Mouse (Mus musculus) lung, postnatal 0 days (tissue): Measurements from ENCODE around the gene Ugt2b36. TPM values are rescaled to one million over a fixed set of nuclear protein-coding genes. Genes with fewer than 3 reads are reported as not detected.
"Not testable (repeated sequence)": the region's sequence is repeated elsewhere in the genome, so short reads cannot be mapped to it uniquely, and the experiment has no call there.

Source experiments
- ATAC-seq: fragments of 200-750 bp; cut with Nextera tagmentation; 2 replicates; pipeline ENCODE4 v1.8.0; 2017; ENCODE audit warnings: moderate library complexity
- DNase-seq: peaks from one replicate; pipeline ENCODE4 v3.0.0-alpha.2; 2016; ENCODE audit warnings: low spot score
- H3K27ac ChIP-seq: fragments of 300-500 bp; sonication (generic); 2 replicates; pipeline ENCODE4 v1.5.1; 2014; ENCODE audit warnings: antibody characterized with exemption, mild to moderate bottlenecking, low read length, mixed read lengths
- H3K27me3 ChIP-seq: fragments of 300-500 bp; sonication (generic); replicated peaks from 2 replicates; pipeline ENCODE4 v1.6.1; 2014; ENCODE audit warnings: low read length, mixed read lengths; ENCODE audit not compliant: insufficient read depth
- H3K36me3 ChIP-seq: fragments of 300-500 bp; sonication (generic); 2 replicates; pipeline ENCODE4 v1.6.1; 2014; ENCODE audit warnings: low read length, mixed read lengths; ENCODE audit not compliant: insufficient read depth
- H3K4me1 ChIP-seq: fragments of 300-500 bp; sonication (generic); 2 replicates; pipeline ENCODE4 v1.6.1; 2014; ENCODE audit warnings: antibody characterized with exemption, low read depth, low read length, mixed read lengths; ENCODE audit not compliant: insufficient read depth
- H3K4me2 ChIP-seq: fragments of 300-500 bp; sonication (generic); replicated peaks from 2 replicates; pipeline ENCODE4 v1.6.1; 2014; ENCODE audit warnings: low read depth, mild to moderate bottlenecking, low read length, moderate library complexity, mixed read lengths
- H3K4me3 ChIP-seq: fragments of 300-500 bp; sonication (generic); 2 replicates; pipeline ENCODE4 v1.5.1; 2014; ENCODE audit warnings: low read depth, low read length
- H3K9ac ChIP-seq: fragments of 300-500 bp; sonication (generic); replicated peaks from 2 replicates; pipeline ENCODE4 v1.6.1; 2014; ENCODE audit warnings: low read depth, mild to moderate bottlenecking
- H3K9me3 ChIP-seq: fragments of 300-500 bp; sonication (generic); 2 replicates; pipeline ENCODE4 v1.6.1; 2016; ENCODE audit warnings: low read length, mixed read lengths
- CTCF ChIP-seq: IDR thresholded peaks from 2 replicates; pipeline ENCODE4 v1.5.1; 2016; ENCODE audit warnings: antibody characterized with exemption, mild to moderate bottlenecking
- EP300 ChIP-seq: IDR thresholded peaks from 2 replicates; pipeline ENCODE4 v1.6.1; 2016; ENCODE audit warnings: antibody characterized with exemption, mild to moderate bottlenecking, control low read depth
- WGBS: fragments of 180-500 bp; shearing (Covaris S2); extraction: QIAGEN DNeasy Blood & Tissue Kit; methylation state at CpG from one replicate; pipeline ENCODE4 v1.1.7; 2014; 5-methylcytosine and 5-hydroxymethylcytosine counted together
- polyA plus RNA-seq: library from polyadenylated mRNA; unstranded; fragments of >200 nt; fragmentation: Nextera tagmentation; extraction: Ambion mirVana; gene quantifications from 2 replicates; pipeline ENCODE4 v1.2.1, GENCODE M21; 2015

The Ugt2b36 gene
- polyA plus RNA-seq, result not detected in 2 replicates

DNA sequence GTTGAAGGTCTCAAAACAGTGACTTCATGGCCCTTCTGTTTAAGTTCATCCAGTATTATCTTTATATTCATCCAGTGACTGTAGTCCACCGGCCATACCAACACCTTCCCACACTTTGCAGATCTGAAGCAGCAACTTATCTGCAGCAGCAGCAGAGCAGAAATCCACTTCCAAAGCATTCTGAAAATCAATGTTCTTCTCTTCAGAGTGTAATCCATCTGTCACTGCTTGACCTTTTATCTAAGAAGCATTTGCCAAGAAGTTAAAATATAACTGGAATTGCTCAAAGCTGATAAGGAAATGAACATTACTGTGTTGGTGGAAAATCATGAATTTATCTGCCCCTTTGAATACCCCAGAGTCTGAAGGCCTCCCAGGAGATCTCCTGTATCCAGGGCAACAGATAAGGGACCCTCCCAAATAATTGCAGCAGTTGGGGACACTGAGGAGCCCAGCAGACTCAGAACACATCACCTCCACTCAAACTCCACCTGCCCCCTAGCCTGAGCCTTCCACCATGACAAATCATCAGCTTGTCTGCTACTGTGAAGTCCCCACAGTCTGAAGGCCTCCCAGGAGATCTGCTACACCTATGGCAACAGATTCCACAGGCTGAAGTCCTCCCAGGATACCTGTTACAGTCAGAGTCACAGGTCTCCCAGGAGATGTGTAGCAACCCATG lies at the start of gene Ugt2b36:
Ugt2b36 (minus strand) TSS at position 210 of the 682 bp plus-strand sequence.
- WGBS, result 37% methylated on average over 1 of the region's 1 CpGs

DNA sequence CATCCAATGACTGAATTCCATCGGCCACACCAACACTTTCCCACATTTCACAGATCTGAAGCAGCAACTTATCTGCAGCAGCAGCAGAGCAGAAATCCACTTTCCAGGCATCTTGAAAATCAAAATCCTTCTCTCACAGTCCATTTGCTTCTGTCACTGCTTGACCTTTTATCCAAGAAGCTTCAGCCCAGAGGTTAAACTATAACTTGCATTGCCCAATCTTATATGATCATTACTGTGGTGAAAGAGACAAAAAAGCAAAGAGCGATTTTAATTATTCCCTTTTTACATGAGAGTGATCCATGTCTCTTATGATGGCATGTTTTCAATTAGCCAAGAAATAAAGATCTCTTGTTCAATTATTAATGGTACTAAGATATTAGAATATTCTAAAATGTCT lies 47.8 kb upstream of the Ugt2b36 start, which contains the start of gene Ugt2b5:
Ugt2b5 (minus strand) TSS at position 123 of the 400 bp plus-strand sequence.
- not testable (repeated sequence) for DNase-seq, H3K9me3 ChIP-seq, ATAC-seq, H3K4me3 ChIP-seq, H3K27ac ChIP-seq, H3K4me1 ChIP-seq, H3K36me3 ChIP-seq, H3K4me2 ChIP-seq, H3K9ac ChIP-seq, H3K27me3 ChIP-seq
- WGBS, result 84% methylated on average over 1 of the region's 2 CpGs

More for the DNA sequence above, at the start of gene Ugt2b36:
- ATAC-seq (no peak), DNase-seq (no peak)
- TF ChIP-seq EP300, result no peak
- no peak for TF ChIP-seq CTCF
- Histone ChIP-seq H3K4me3 (no peak within 1 kb of the TSS), H3K4me1 (no peaks in the 10 kb centered on the region), H3K9ac (no peak within 1 kb of the TSS), H3K27ac (no peak within 1 kb of the TSS), H3K4me2 (no peak within 1 kb of the TSS), H3K36me3 (no peaks in the 10 kb centered on the region), H3K9me3 (no peaks in the 10 kb centered on the region), H3K27me3 (no peaks in the 10 kb centered on the region)

DNA sequence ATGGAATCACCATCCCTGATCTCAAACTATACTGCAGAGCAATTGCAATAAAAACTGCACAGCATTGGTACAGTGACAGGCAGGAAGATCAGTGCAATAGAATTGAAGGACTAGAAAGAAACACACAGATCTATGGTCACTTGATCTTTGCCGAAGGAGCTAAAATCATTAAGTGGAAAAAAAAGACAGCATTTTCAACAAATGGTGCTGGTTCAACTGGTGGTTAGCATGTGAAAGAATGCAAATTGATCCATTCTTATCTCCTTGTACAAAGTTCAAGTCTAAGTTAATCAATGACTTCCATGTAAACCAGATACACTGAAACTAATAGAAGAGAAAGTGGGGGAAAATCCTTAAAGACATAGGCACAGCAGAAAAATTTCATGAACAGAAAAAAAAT lies 11.3 kb upstream of the Ugt2b36 start:
- not testable (repeated sequence) for H3K27me3 ChIP-seq, H3K4me1 ChIP-seq, DNase-seq, H3K4me3 ChIP-seq, ATAC-seq, H3K9me3 ChIP-seq, H3K4me2 ChIP-seq, H3K27ac ChIP-seq, H3K36me3 ChIP-seq, H3K9ac ChIP-seq
- WGBS, result 68% methylated on average over 1 of the region's 1 CpGs

DNA sequence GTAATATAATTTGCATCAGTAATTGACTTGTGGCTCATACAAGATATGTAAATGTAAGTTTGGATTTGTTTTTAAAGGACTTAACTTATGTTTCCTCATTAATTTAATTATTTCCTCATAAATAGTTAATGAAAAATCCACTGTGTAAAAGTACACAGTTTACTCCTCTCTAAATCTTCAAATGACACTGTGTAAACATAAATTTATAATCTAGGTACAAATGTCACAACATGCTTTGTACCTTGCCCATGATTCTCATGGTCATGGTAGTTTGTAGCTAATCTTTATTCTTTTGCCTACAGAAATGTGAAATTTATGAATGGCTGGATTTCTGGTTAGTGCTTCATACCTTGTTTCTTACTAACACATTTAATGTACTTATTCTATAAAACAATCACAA lies 1.2 kb downstream of the Ugt2b36 start:
- H3K27ac ChIP-seq, result no peak overlapping the region
- H3K4me1 ChIP-seq, result no peaks in the 10 kb centered on the region
- no peaks in the 10 kb centered on the region for H3K27me3 ChIP-seq
- no peaks in the 10 kb centered on the region for H3K9me3 ChIP-seq
- TF ChIP-seq EP300 (no peak), CTCF (no peak)
- no peak overlapping the region for H3K4me3 ChIP-seq
- no peak overlapping the region for H3K9ac ChIP-seq
- H3K36me3 ChIP-seq, result no peaks in the 10 kb centered on the region
- H3K4me2 ChIP-seq, result no peak overlapping the region
- ATAC-seq (no peak), DNase-seq (no peak)

DNA sequence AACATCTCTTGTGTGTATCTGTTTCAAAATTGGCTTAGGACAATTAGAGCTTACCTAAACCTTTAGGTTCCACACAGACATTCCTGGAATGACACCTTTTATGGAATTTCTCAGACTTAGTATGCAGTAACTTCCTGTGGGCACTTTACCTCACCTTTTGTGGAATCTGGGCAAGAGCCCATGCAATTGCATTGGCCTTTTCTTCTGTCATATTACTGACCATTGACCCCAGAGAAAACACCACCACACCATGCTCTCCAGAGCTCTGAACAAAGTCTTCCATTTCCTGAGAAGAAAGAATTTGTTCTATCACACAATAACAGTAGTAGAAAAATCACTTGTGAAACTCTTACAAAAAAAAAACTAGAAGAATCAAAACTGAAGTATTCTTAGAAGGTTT lies 3.1 kb downstream of the Ugt2b36 start:
- no peaks in the 10 kb centered on the region for H3K9me3 ChIP-seq
- no peak overlapping the region for H3K4me3 ChIP-seq
- H3K36me3 ChIP-seq, result no peaks in the 10 kb centered on the region
- TF ChIP-seq CTCF (no peak), EP300 (no peak)
- no peaks in the 10 kb centered on the region for H3K4me1 ChIP-seq
- H3K27ac ChIP-seq, result no peak overlapping the region
- H3K9ac ChIP-seq, result no peak overlapping the region
- H3K4me2 ChIP-seq, result no peak overlapping the region
- DNase-seq (no peak), ATAC-seq (no peak)
- no peaks in the 10 kb centered on the region for H3K27me3 ChIP-seq

DNA sequence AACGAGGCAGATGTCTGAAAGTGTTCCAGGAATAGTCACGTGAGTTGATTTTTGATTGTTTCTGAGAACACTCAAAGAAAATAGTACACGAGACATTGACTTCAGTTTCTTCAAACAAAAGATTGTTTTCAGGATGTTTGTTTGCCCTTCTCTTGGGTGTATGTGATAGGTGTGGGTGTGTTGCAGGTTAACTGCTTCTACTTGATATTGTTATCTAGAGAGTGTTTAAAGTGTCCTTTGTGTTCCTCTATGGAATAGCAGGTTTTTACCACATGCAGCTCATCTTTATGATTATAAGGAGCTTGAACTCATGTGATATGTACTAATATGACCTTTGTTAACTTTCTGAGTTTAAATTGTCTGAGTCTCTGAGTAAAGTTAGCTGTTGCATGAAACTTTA lies 6.1 kb downstream of the Ugt2b36 start:
- TF ChIP-seq EP300 (no peak), CTCF (no peak)
- no peaks in the 10 kb centered on the region for H3K27me3 ChIP-seq
- H3K9ac ChIP-seq, result no peak overlapping the region
- H3K36me3 ChIP-seq, result no peaks in the 10 kb centered on the region
- no peak overlapping the region for H3K4me2 ChIP-seq
- no peak overlapping the region for H3K27ac ChIP-seq
- WGBS, result 52% methylated on average over 3 of the region's 3 CpGs
- no peak for DNase-seq
- ATAC-seq, result no peak
- no peak overlapping the region for H3K4me3 ChIP-seq
- H3K4me1 ChIP-seq, result no peaks in the 10 kb centered on the region
- H3K9me3 ChIP-seq, result no peaks in the 10 kb centered on the region

DNA sequence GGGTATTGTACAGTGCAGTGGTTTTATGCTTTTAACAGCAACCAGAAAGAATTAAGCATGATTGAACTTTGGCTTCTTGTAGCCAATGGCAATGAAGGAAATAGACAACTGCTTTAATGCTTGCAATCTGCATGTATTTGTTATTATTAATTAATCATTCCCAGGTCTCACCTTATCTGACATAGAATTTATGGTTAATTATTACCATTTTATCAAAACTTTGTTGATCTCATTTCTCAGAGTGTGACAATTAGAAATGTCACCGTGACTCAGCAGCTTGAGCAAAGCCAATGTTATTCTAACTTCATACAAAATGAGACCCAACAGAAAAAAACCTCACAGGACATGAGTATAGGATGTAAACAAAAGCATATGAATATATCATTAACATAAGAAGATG lies 61.7 kb downstream of the Ugt2b36 start:
- Histone ChIP-seq H3K27ac (no peak overlapping the region), H3K9ac (no peak overlapping the region), H3K4me2 (no peak overlapping the region), H3K36me3 (no peaks in the 10 kb centered on the region), H3K4me1 (no peaks in the 10 kb centered on the region), H3K4me3 (no peak overlapping the region), H3K27me3 (no peaks in the 10 kb centered on the region), H3K9me3 (no peaks in the 10 kb centered on the region)
- WGBS, result 75% methylated on average over 1 of the region's 1 CpGs
- TF ChIP-seq EP300, result no peak
- no peak for TF ChIP-seq CTCF
- no peak for ATAC-seq
- DNase-seq, result no peak
